Mouse (Mus musculus): ENCODE measurements around the gene Zfc3h1.

- no peak for TF ChIP-seq POLR2A (IDR thresholded peaks at IDR 0.05; ENCODE audit: insufficient read depth, low read depth, low read length)
- no peak for TF ChIP-seq CTCF (IDR thresholded peaks at IDR 0.05)
- TF ChIP-seq EP300 (IDR thresholded peaks at IDR 0.05; ENCODE audit: insufficient read depth, low read depth, low read length), result no peak
These were observed 21.6 kb upstream of the Zfc3h1 start for GRCm38 (mm10) chr10:115363151-115363550.
